Mouse (Mus musculus): ENCODE data around the gene Osbpl3.

DNA sequence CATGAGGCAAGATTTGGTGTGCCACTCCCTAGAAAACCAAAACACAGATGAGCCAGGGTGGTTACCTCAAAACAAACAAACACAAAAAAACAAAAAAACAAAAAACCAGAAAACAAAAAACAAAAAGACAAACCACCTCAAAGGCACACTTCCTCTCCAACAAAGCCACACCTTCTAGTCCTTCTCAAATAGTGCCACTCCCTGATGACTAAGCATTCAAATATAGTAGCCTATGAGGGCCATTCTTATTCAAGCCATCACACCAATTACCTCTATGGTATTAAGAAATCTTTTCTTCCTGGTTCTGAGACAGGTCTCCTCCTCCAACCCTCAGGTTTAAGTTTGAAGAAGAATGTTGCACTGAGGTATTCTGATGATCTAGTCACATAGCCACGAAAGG, 79.3 kb downstream of the Osbpl3 start:
- TF ChIP-seq POLR2A (IDR thresholded peaks at IDR 0.05; ENCODE audit: low read depth, low read length) = no peak
- TF ChIP-seq CTCF (IDR thresholded peaks at IDR 0.05; ENCODE audit: borderline replicate concordance, insufficient read depth, low read length) = no peak

Measured in embryonic fibroblast, embryonic 13.5 days (primary cell).